Mouse (Mus musculus): ENCODE measurements around the gene Elmsan1. TPM values are rescaled to one million over a fixed set of nuclear protein-coding genes. Genes with fewer than 3 reads are reported as not detected.

The Elmsan1 gene
- total RNA-seq, 2 experiments from 2014 or later: 23.5 to 51.1 TPM

GRCm38 (mm10) chr12:84158156-84158555, 60.5 kb downstream of the Elmsan1 start:
- no peak for ATAC-seq (replicated peaks; ENCODE audit: low FRiP score, poor library complexity, severe bottlenecking)

GRCm38 (mm10) chr12:84156210-84156609, 62.5 kb downstream of the Elmsan1 start:
- no peak for ATAC-seq (replicated peaks; ENCODE audit: low FRiP score, poor library complexity, severe bottlenecking)

- no peak for ATAC-seq (replicated peaks; ENCODE audit: low FRiP score, poor library complexity, severe bottlenecking)
Observed at GRCm38 (mm10) chr12:84155523-84155871, 63.2 kb downstream of the Elmsan1 start.

GRCm38 (mm10) chr12:84154786-84155522, 63.7 kb downstream of the Elmsan1 start:
- ATAC-seq (replicated peaks; ENCODE audit: low FRiP score, poor library complexity, severe bottlenecking): no peak

GRCm38 (mm10) chr12:84153414-84153813, 65.3 kb downstream of the Elmsan1 start:
- ATAC-seq (replicated peaks; ENCODE audit: low FRiP score, poor library complexity, severe bottlenecking): no peak

GRCm38 (mm10) chr12:84152352-84153190, 66.1 kb downstream of the Elmsan1 start:
- ATAC-seq (replicated peaks; ENCODE audit: low FRiP score, poor library complexity, severe bottlenecking): peak; percentile 43

- ATAC-seq (replicated peaks; ENCODE audit: low FRiP score, poor library complexity, severe bottlenecking): no peak
Observed at GRCm38 (mm10) chr12:84151911-84152310, 66.8 kb downstream of the Elmsan1 start.

- ATAC-seq (replicated peaks; ENCODE audit: low FRiP score, poor library complexity, severe bottlenecking): peak; percentile 74
Observed at GRCm38 (mm10) chr12:84150976-84151375, 67.7 kb downstream of the Elmsan1 start.

- ATAC-seq (replicated peaks; ENCODE audit: low FRiP score, poor library complexity, severe bottlenecking): no peak
Observed at GRCm38 (mm10) chr12:84149971-84150370, 68.7 kb downstream of the Elmsan1 start.

- 0 out of 2 replicates have a peak, but pooled peaks have one; percentile 0 for ATAC-seq (replicated peaks; ENCODE audit: low FRiP score, poor library complexity, severe bottlenecking)
Observed at GRCm38 (mm10) chr12:84148622-84149012, 70.1 kb downstream of the Elmsan1 start.

GRCm38 (mm10) chr12:84147954-84148621, 70.6 kb downstream of the Elmsan1 start, which contains the start of gene Pnma1:
TSS of gene Pnma1 (minus strand) at chr12:84148489.
- ATAC-seq (replicated peaks; ENCODE audit: low FRiP score, poor library complexity, severe bottlenecking): peak; percentile 68

GRCm38 (mm10) chr12:84142281-84143050, 76.2 kb downstream of the Elmsan1 start:
- ATAC-seq (replicated peaks; ENCODE audit: low FRiP score, poor library complexity, severe bottlenecking): no peak

- ATAC-seq (replicated peaks; ENCODE audit: low FRiP score, poor library complexity, severe bottlenecking): no peak
Observed at GRCm38 (mm10) chr12:84141271-84141670, 77.4 kb downstream of the Elmsan1 start.

- ATAC-seq (replicated peaks; ENCODE audit: low FRiP score, poor library complexity, severe bottlenecking): no peak
Observed at GRCm38 (mm10) chr12:84140135-84140534, 78.5 kb downstream of the Elmsan1 start.

- no peak for ATAC-seq (replicated peaks; ENCODE audit: low FRiP score, poor library complexity, severe bottlenecking)
Observed at GRCm38 (mm10) chr12:84137131-84137530, 81.5 kb downstream of the Elmsan1 start.

- peak; percentile 83 for ATAC-seq (replicated peaks; ENCODE audit: low FRiP score, poor library complexity, severe bottlenecking)
Observed at GRCm38 (mm10) chr12:84132265-84132664, 86.4 kb downstream of the Elmsan1 start.

- no peak for ATAC-seq (replicated peaks; ENCODE audit: low FRiP score, poor library complexity, severe bottlenecking)
Observed at GRCm38 (mm10) chr12:84129931-84130330, 88.8 kb downstream of the Elmsan1 start.

GRCm38 (mm10) chr12:84128576-84128975, 90.1 kb downstream of the Elmsan1 start:
- ATAC-seq (replicated peaks; ENCODE audit: low FRiP score, poor library complexity, severe bottlenecking): no peak

GRCm38 (mm10) chr12:84126899-84127298, 91.8 kb downstream of the Elmsan1 start:
- no peak for ATAC-seq (replicated peaks; ENCODE audit: low FRiP score, poor library complexity, severe bottlenecking)

- ATAC-seq (replicated peaks; ENCODE audit: low FRiP score, poor library complexity, severe bottlenecking): no peak
Observed at GRCm38 (mm10) chr12:84125892-84126291, 92.8 kb downstream of the Elmsan1 start.

Data from erythroid progenitor cell, adult 5-6 weeks (primary cell).